In genomic region chr15:85388696-85389095, GRCm38 (mm10) we compare ENCODE assay signal across 15 mouse cellular contexts. TPM values are rescaled to one million over a fixed set of nuclear protein-coding genes. Genes with fewer than 3 reads are reported as not detected.
DNase-seq lines count a peak whose midpoint lies in the region; ATAC-seq and TF ChIP-seq lines count a peak whose summit lies in the region.
"Had no signal": no experiment of that assay in that cellular context is flagged by ENCODE, and none has a peak within 500 bp of the region (broad histone marks: within the 10 kb centered on the region; RNA-seq: fewer than 3 reads in every experiment).

No protein-coding gene starts in this region.

- no peak overlapping the region for H3K9ac ChIP-seq in forebrain, postnatal 0 days
- no peak overlapping the region for H3K9ac ChIP-seq in forebrain, embryonic 13.5 days
- H3K9ac ChIP-seq in liver, adult 2 months (ENCODE audit: low read depth, low read length), result no peak overlapping the region
- H3K9ac ChIP-seq in liver, embryonic 12.5 days, result no peak overlapping the region
- no peak overlapping the region for H3K9ac ChIP-seq in CH12.LX (ENCODE audit: insufficient read depth, low read depth)
- H3K9ac ChIP-seq: embryonic facial prominence, embryonic 13.5 days; neural tube, embryonic 15.5 days had no signal

- no peak overlapping the region for H3K27ac ChIP-seq in forebrain, postnatal 0 days (ENCODE audit: low read depth, low read length)
- H3K27ac ChIP-seq in forebrain, embryonic 13.5 days, result no peak overlapping the region
- H3K27ac ChIP-seq in liver, adult 2 months (replicated peaks; ENCODE audit: insufficient read depth, low read depth, low read length), result no peak overlapping the region
- no peak overlapping the region for H3K27ac ChIP-seq in liver, embryonic 12.5 days
- no peak overlapping the region for H3K27ac ChIP-seq in CH12.LX (ENCODE audit: insufficient read depth, low read depth)
- H3K27ac ChIP-seq in cortical plate, adult 2 months (ENCODE audit: insufficient read depth, low read length), result no peak overlapping the region
- H3K27ac ChIP-seq: embryonic facial prominence, embryonic 13.5 days had no signal

- dilution Hi-C loops in CH12.LX (cut with MboI; ENCODE audit: extremely low pct_ligation_motif_present, extremely low pct_unique_long_range_greater_than_20kb, low sequenced_read_pairs), result no loop called here

- no peak overlapping the region for H3K4me2 ChIP-seq in forebrain, postnatal 0 days (ENCODE audit: low read depth)
- H3K4me2 ChIP-seq in forebrain, embryonic 13.5 days, result no peak overlapping the region
- H3K4me2 ChIP-seq in liver, embryonic 12.5 days, result no peak overlapping the region
- no peak overlapping the region for H3K4me2 ChIP-seq in CH12.LX (ENCODE audit: insufficient read depth, low read depth, poor library complexity, severe bottlenecking)
- H3K4me2 ChIP-seq: embryonic facial prominence, embryonic 13.5 days; midbrain, embryonic 11.5 days; neural tube, embryonic 15.5 days had no signal

- in situ Hi-C loops in CH12.LX (cut with MboI; ENCODE audit: low pct_ligation_motif_present, low pct_unique_long_range_greater_than_20kb, low sequenced_read_pairs), result no loop called here

- no peak for TF ChIP-seq POLR2A in liver, adult 2 months (IDR thresholded peaks at IDR 0.05; ENCODE audit: extremely low read depth, insufficient read depth, low read length)
- TF ChIP-seq POLR2A in CH12.LX (IDR thresholded peaks at IDR 0.05; ENCODE audit: low read depth, low read length), result no peak
- no peak for TF ChIP-seq POLR2A in cortical plate, adult 2 months (IDR thresholded peaks at IDR 0.05; ENCODE audit: extremely low read depth, insufficient read depth, low read length)

- no peak for ATAC-seq in forebrain, postnatal 0 days
- no peak for ATAC-seq in forebrain, embryonic 13.5 days
- no peak for ATAC-seq in liver, embryonic 12.5 days

- H3K9me3 ChIP-seq in forebrain, postnatal 0 days (ENCODE audit: low read length), result no peaks in the 10 kb centered on the region
- H3K9me3 ChIP-seq in forebrain, embryonic 13.5 days (replicated peaks), result no peaks in the 10 kb centered on the region
- H3K9me3 ChIP-seq in liver, embryonic 12.5 days (replicated peaks), result no peaks in the 10 kb centered on the region
- H3K9me3 ChIP-seq in CH12.LX (replicated peaks; ENCODE audit: low read length), result no peaks in the 10 kb centered on the region
- H3K9me3 ChIP-seq: embryonic facial prominence, embryonic 13.5 days; neural tube, embryonic 15.5 days had no signal

- no peaks in the 10 kb centered on the region for H3K79me2 ChIP-seq in liver, adult 2 months (ENCODE audit: control insufficient read depth, insufficient read depth, low read length)
- H3K79me2 ChIP-seq in CH12.LX (replicated peaks; ENCODE audit: control insufficient read depth, extremely low read depth, insufficient read depth, poor library complexity, severe bottlenecking), result no peaks in the 10 kb centered on the region

- H3K4me3 ChIP-seq in forebrain, postnatal 0 days (ENCODE audit: low read depth, low read length), result no peak overlapping the region
- no peak overlapping the region for H3K4me3 ChIP-seq in forebrain, embryonic 13.5 days
- no peak overlapping the region for H3K4me3 ChIP-seq in liver, adult 2 months (ENCODE audit: insufficient read depth, low read depth, low read length)
- no peak overlapping the region for H3K4me3 ChIP-seq in liver, embryonic 12.5 days
- no peak overlapping the region for H3K4me3 ChIP-seq in CH12.LX (replicated peaks in 1 of 3; ENCODE audit: low read depth in 2 of 3, low read length in 2 of 3, poor library complexity in 1 of 3)
- H3K4me3 ChIP-seq in cortical plate, adult 2 months (ENCODE audit: insufficient read depth, low read length), result no peak overlapping the region
- H3K4me3 ChIP-seq: embryonic facial prominence, embryonic 13.5 days; neural tube, embryonic 15.5 days had no signal

- 84% methylated on average over 3 of the region's 3 CpGs for WGBS in forebrain, postnatal 0 days
- WGBS in forebrain, embryonic 13.5 days, result 79% methylated on average over 3 of the region's 3 CpGs
- 98% methylated on average over 3 of the region's 3 CpGs for WGBS in liver, adult 2 months
- WGBS in liver, embryonic 12.5 days (ENCODE audit: insufficient replicate concordance), result 83% methylated on average over 3 of the region's 3 CpGs

- TF ChIP-seq EP300 in CH12.LX (IDR thresholded peaks at IDR 0.05; ENCODE audit: low read length), result no peak

- DNase-seq in forebrain, postnatal 0 days, result peak; percentile 45
- peak; percentile 8 for DNase-seq in liver, adult 2 months (ENCODE audit: extremely low read depth, low read depth, low spot score)
- DNase-seq in CH12.LX (ENCODE audit: extremely low read depth), result peak; percentile 15
- DNase-seq in adrenal gland, postnatal 10 days, result no peak
- no peak for DNase-seq in right cerebral cortex, postnatal 4 days
- DNase-seq: adrenal gland, adult 8-10 months; heart, postnatal 36 days; kidney, postnatal 10 days; lung, adult 2 months had no signal

- H3K4me1 ChIP-seq in forebrain, postnatal 0 days (ENCODE audit: insufficient read depth), result no peaks in the 10 kb centered on the region
- peaks cover 10% of the 10 kb centered on the region for H3K4me1 ChIP-seq in forebrain, embryonic 13.5 days
- no peaks in the 10 kb centered on the region for H3K4me1 ChIP-seq in liver, adult 2 months (ENCODE audit: control insufficient read depth, insufficient read depth, low read length)
- H3K4me1 ChIP-seq in liver, embryonic 12.5 days, result no peaks in the 10 kb centered on the region
- H3K4me1 ChIP-seq in CH12.LX (ENCODE audit: control insufficient read depth in 1 of 2, insufficient read depth in 2 of 2), result peaks cover 3 to 15% of the 10 kb centered on the region in 2 experiments; a peak in 2 of 4 replicates
- H3K4me1 ChIP-seq in cortical plate, adult 2 months (ENCODE audit: control insufficient read depth, insufficient read depth, low read length), result no peaks in the 10 kb centered on the region
- H3K4me1 ChIP-seq: embryonic facial prominence, embryonic 13.5 days had no signal

- no peaks in the 10 kb centered on the region for H3K27me3 ChIP-seq in forebrain, postnatal 0 days (ENCODE audit: insufficient read depth, low read length)
- H3K27me3 ChIP-seq in forebrain, embryonic 13.5 days, result no peaks in the 10 kb centered on the region
- no peaks in the 10 kb centered on the region for H3K27me3 ChIP-seq in liver, adult 2 months (ENCODE audit: control insufficient read depth, insufficient read depth, low read length)
- H3K27me3 ChIP-seq in liver, embryonic 12.5 days (replicated peaks), result no peaks in the 10 kb centered on the region
- H3K27me3 ChIP-seq in CH12.LX (replicated peaks), result no peaks in the 10 kb centered on the region
- H3K27me3 ChIP-seq: embryonic facial prominence, embryonic 13.5 days; neural tube, embryonic 15.5 days had no signal

- peaks cover 39% of the 10 kb centered on the region for H3K36me3 ChIP-seq in forebrain, postnatal 0 days (ENCODE audit: insufficient read depth)
- peaks cover 38% of the 10 kb centered on the region for H3K36me3 ChIP-seq in forebrain, embryonic 13.5 days (ENCODE audit: poor library complexity, severe bottlenecking)
- H3K36me3 ChIP-seq in liver, adult 2 months (ENCODE audit: control insufficient read depth, insufficient read depth, low read length), result peaks cover 16% of the 10 kb centered on the region
- H3K36me3 ChIP-seq in liver, embryonic 12.5 days, result peaks cover 63% of the 10 kb centered on the region
- H3K36me3 ChIP-seq in CH12.LX (replicated peaks in 1 of 2; ENCODE audit: control insufficient read depth in 1 of 2, insufficient read depth in 1 of 2, low read length in 1 of 2), result peaks cover 43 to 90% of the 10 kb centered on the region in 2 experiments

- peak; percentile 6 for TF ChIP-seq RAD21 in CH12.LX (IDR thresholded peaks at IDR 0.05; ENCODE audit: low read depth, low read length)

- TF ChIP-seq CTCF in forebrain, postnatal 0 days (IDR thresholded peaks at IDR 0.05; ENCODE audit: low read depth), result peak; percentile 70
- TF ChIP-seq CTCF in liver, adult 2 months (IDR thresholded peaks at IDR 0.05; ENCODE audit: low read depth, low read length), result no peak
- peak; percentile 33 to 62; a peak in 2 of 4 replicates for TF ChIP-seq CTCF in CH12.LX (conservative IDR thresholded peaks at IDR 0.05 in 1 of 2, IDR thresholded peaks at IDR 0.05 in 1 of 2; ENCODE audit: low read depth in 2 of 2, low read length in 2 of 2)
- peak; percentile 8; the same call in 1 of the 2 replicates for TF ChIP-seq CTCF in cortical plate, adult 2 months (IDR thresholded peaks at IDR 0.05; ENCODE audit: extremely low read depth, insufficient read depth, low read length)

TF ChIP-seq in CH12.LX, 34 proteins besides CTCF, POLR2A, EP300 and RAD21:
- TF ChIP-seq SMC3 (IDR thresholded peaks at IDR 0.05; ENCODE audit: low read depth, low read length) (peak; percentile 36), MAX (IDR thresholded peaks at IDR 0.05; ENCODE audit: low read length) (no peak)

RNA-seq across cellular contexts. Expression of gene Atxn10, which starts 52.7 kb away (rescaled TPM):
- 294 and 311 TPM in 2 replicates for total RNA-seq in forebrain, postnatal 0 days (2014; rRNA removed)
- 498 and 536 TPM in 2 replicates for polyA plus RNA-seq in forebrain, postnatal 0 days (2015; fragmentation: Nextera tagmentation; extraction: Ambion mirVana)
- 465 and 486 TPM in 2 replicates for polyA plus RNA-seq in forebrain, embryonic 13.5 days (2015; fragmentation: Nextera tagmentation; extraction: Ambion mirVana)
- 36.8 and 42.0 TPM in 2 replicates for total RNA-seq in liver, adult 2 months (2014; rRNA removed)
- 41.0 and 48.7 TPM in 2 replicates for polyA plus RNA-seq in liver, adult 2 months (2012; rRNA removed)
- polyA plus RNA-seq in liver, embryonic 12.5 days (2016; fragmentation: Nextera tagmentation; extraction: Ambion mirVana), result 110 and 114 TPM in 2 replicates
- total RNA-seq in CH12.LX (2012; rRNA removed), result 71.4 and 81.7 TPM in 2 replicates
- 92.3 and 101 TPM in 2 replicates for total RNA-seq in CH12.LX (2014; rRNA removed)
- polyA plus RNA-seq in CH12.LX (2012; ENCODE audit: insufficient read length, low read depth), result 151 and 170 TPM in 2 replicates
- 221 and 234 TPM in 2 replicates for polyA plus RNA-seq in cortical plate, adult 2 months (2012; rRNA removed)
- total RNA-seq in adrenal gland, postnatal 10 days (2021), result 100 to 1,000 TPM; 107 to 110 TPM

Comparison
In these comparisons a context has a peak if more than half of its experiments do, and no peak if none do; other contexts are left out.
1. DNase-seq: peak in forebrain, postnatal 0 days (single experiment), liver, adult 2 months (single experiment) and CH12.LX (single experiment); none in adrenal gland, postnatal 10 days (single experiment) and right cerebral cortex, postnatal 4 days (single experiment).